Mouse (Mus musculus) lung, postnatal 0 days (tissue): ENCODE measurements around the gene Cdyl. TPM values are rescaled to one million over a fixed set of nuclear protein-coding genes. Genes with fewer than 3 reads are reported as not detected.
"Not testable (repeated sequence)": the region's sequence is repeated elsewhere in the genome, so short reads cannot be mapped to it uniquely, and the experiment has no call there.

Source experiments
- ATAC-seq: fragments of 200-750 bp; cut with Nextera tagmentation; 2 replicates; pipeline ENCODE4 v1.8.0; 2017; ENCODE audit warnings: moderate library complexity
- DNase-seq: peaks from one replicate; pipeline ENCODE4 v3.0.0-alpha.2; 2016; ENCODE audit warnings: low spot score
- H3K27ac ChIP-seq: fragments of 300-500 bp; sonication (generic); 2 replicates; pipeline ENCODE4 v1.5.1; 2014; ENCODE audit warnings: antibody characterized with exemption, mild to moderate bottlenecking, low read length, mixed read lengths
- H3K27me3 ChIP-seq: fragments of 300-500 bp; sonication (generic); replicated peaks from 2 replicates; pipeline ENCODE4 v1.6.1; 2014; ENCODE audit warnings: low read length, mixed read lengths; ENCODE audit not compliant: insufficient read depth
- H3K36me3 ChIP-seq: fragments of 300-500 bp; sonication (generic); 2 replicates; pipeline ENCODE4 v1.6.1; 2014; ENCODE audit warnings: low read length, mixed read lengths; ENCODE audit not compliant: insufficient read depth
- H3K4me1 ChIP-seq: fragments of 300-500 bp; sonication (generic); 2 replicates; pipeline ENCODE4 v1.6.1; 2014; ENCODE audit warnings: antibody characterized with exemption, low read depth, low read length, mixed read lengths; ENCODE audit not compliant: insufficient read depth
- H3K4me2 ChIP-seq: fragments of 300-500 bp; sonication (generic); replicated peaks from 2 replicates; pipeline ENCODE4 v1.6.1; 2014; ENCODE audit warnings: low read depth, mild to moderate bottlenecking, low read length, moderate library complexity, mixed read lengths
- H3K4me3 ChIP-seq: fragments of 300-500 bp; sonication (generic); 2 replicates; pipeline ENCODE4 v1.5.1; 2014; ENCODE audit warnings: low read depth, low read length
- H3K9ac ChIP-seq: fragments of 300-500 bp; sonication (generic); replicated peaks from 2 replicates; pipeline ENCODE4 v1.6.1; 2014; ENCODE audit warnings: low read depth, mild to moderate bottlenecking
- H3K9me3 ChIP-seq: fragments of 300-500 bp; sonication (generic); 2 replicates; pipeline ENCODE4 v1.6.1; 2016; ENCODE audit warnings: low read length, mixed read lengths
- CTCF ChIP-seq: IDR thresholded peaks from 2 replicates; pipeline ENCODE4 v1.5.1; 2016; ENCODE audit warnings: antibody characterized with exemption, mild to moderate bottlenecking
- EP300 ChIP-seq: IDR thresholded peaks from 2 replicates; pipeline ENCODE4 v1.6.1; 2016; ENCODE audit warnings: antibody characterized with exemption, mild to moderate bottlenecking, control low read depth
- WGBS: fragments of 180-500 bp; shearing (Covaris S2); extraction: QIAGEN DNeasy Blood & Tissue Kit; methylation state at CpG from one replicate; pipeline ENCODE4 v1.1.7; 2014; 5-methylcytosine and 5-hydroxymethylcytosine counted together
- polyA plus RNA-seq: library from polyadenylated mRNA; unstranded; fragments of >200 nt; fragmentation: Nextera tagmentation; extraction: Ambion mirVana; gene quantifications from 2 replicates; pipeline ENCODE4 v1.2.1, GENCODE M21; 2015

Cdyl gene
- polyA plus RNA-seq, 1 experiment from 2014 or later: 9.4 TPM

DNA sequence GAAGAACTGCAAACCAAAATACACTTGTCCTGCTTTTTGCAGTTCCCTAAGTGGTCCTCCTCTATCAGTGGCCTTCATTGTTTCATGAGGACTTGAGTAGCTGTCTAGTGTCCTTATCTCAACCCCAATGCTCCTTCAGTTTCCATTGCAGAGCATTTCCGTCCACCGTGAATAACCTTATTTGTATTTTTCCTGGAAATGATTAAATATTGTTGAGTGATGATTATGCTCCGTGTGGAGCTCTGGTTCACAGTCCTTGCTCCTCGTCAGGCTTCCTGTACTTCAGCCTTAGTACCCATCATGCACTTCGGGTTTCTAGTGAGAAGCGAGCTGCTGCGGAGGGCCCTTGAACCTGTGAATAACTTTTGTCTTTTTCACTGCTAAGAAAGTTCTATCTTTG, 176.0 kb downstream of the Cdyl start:
- H3K4me1 ChIP-seq: no peaks in the 10 kb centered on the region; the same call in 1 of the 2 replicates
- no peaks in the 10 kb centered on the region for H3K27me3 ChIP-seq
- H3K27ac ChIP-seq: no peak overlapping the region
- no peak overlapping the region for H3K4me3 ChIP-seq
- H3K9ac ChIP-seq: no peak overlapping the region
- ATAC-seq (peak; percentile 65), DNase-seq (peak; percentile 77)
- no peaks in the 10 kb centered on the region for H3K36me3 ChIP-seq
- TF ChIP-seq CTCF (no peak), EP300 (peak; percentile 40; the same call in 1 of the 2 replicates)
- WGBS: 55% methylated on average over 7 of the region's 7 CpGs
- no peaks in the 10 kb centered on the region for H3K9me3 ChIP-seq
- no peak overlapping the region for H3K4me2 ChIP-seq

DNA sequence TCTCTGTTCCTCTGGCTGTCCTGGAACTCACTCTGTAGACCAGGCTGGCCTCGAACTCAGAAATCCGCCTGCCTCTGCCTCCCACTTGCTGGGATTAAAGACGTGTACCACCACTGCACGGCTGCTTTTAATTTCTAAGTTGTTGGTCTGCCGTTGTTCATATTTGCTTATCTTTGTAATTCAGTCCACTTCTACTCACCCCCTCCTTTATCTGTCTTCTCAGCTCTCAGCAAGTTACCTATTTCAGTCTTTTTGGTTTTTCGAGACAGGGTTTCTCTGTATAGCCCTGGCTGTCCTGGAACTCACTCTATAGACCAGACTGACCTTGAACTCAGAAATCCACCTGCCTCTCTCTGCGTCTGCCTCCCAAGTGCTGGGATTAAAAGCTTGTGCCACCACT, 176.9 kb downstream of the Cdyl start:
- not testable (repeated sequence) for H3K9ac ChIP-seq, H3K36me3 ChIP-seq, ATAC-seq, H3K4me1 ChIP-seq, H3K27me3 ChIP-seq, H3K9me3 ChIP-seq, H3K4me2 ChIP-seq, DNase-seq, H3K27ac ChIP-seq, H3K4me3 ChIP-seq
- 86% methylated on average over 7 of the region's 7 CpGs for WGBS

DNA sequence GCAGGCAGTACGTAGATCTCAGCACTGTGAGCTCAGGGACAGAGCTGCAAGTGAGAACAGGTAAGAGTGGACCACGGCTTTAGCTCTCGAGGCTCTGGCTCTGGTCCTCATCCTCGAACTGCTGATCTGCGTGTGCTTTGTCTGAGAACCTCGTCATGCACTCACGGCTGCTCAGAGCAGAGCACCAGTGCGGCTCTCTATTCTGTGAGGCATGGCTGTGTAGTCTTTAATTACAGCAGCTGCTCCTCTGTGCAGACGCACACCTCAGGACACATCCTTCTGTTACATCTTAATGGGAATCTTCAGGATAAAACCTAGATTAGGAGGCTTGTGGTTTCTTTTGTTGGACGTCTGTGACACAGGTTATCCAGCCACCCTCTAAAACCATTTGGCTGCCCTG, 180.5 kb downstream of the Cdyl start:
- Histone ChIP-seq H3K36me3 (no peaks in the 10 kb centered on the region), H3K27ac (no peak overlapping the region), H3K4me2 (no peak overlapping the region), H3K27me3 (no peaks in the 10 kb centered on the region), H3K9ac (no peak overlapping the region), H3K4me1 (no peaks in the 10 kb centered on the region), H3K9me3 (no peaks in the 10 kb centered on the region), H3K4me3 (no peak overlapping the region)
- ATAC-seq (no peak), DNase-seq (no peak)
- WGBS: 81% methylated on average over 10 of the region's 10 CpGs
- no peak for TF ChIP-seq EP300
- TF ChIP-seq CTCF: no peak

DNA sequence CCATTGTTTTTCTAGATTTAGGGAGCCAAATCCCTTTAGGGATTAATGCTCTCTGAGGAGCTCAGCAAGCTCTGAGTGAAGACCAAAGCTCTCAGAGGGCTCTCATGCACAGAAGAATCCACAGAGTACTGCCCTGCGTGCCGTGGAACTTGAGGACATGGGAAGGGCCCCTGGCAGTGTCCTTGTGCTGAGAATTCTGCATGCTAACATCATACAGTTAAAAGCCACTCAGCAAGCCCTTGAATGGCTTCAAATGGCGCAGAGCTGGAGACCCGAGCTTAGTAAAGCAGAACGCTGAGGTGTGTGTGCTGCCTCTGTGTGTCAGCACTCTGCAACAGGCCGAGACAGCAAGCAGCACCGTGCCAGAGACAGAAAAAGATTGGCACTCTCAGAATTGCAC, 183.8 kb downstream of the Cdyl start:
- H3K4me3 ChIP-seq: no peak overlapping the region
- TF ChIP-seq CTCF (0 out of 2 replicates have a peak, but pooled peaks have one; percentile 11), EP300 (no peak)
- H3K27me3 ChIP-seq: no peaks in the 10 kb centered on the region
- H3K4me2 ChIP-seq: no peak overlapping the region
- DNase-seq (peak; percentile 46), ATAC-seq (peak; percentile 79)
- H3K4me1 ChIP-seq: peaks cover 1% of the 10 kb centered on the region; the same call in 1 of the 2 replicates
- no peak overlapping the region for H3K27ac ChIP-seq
- H3K9me3 ChIP-seq: no peaks in the 10 kb centered on the region
- H3K36me3 ChIP-seq: no peaks in the 10 kb centered on the region
- no peak overlapping the region for H3K9ac ChIP-seq
- 53% methylated on average over 7 of the region's 7 CpGs for WGBS

DNA sequence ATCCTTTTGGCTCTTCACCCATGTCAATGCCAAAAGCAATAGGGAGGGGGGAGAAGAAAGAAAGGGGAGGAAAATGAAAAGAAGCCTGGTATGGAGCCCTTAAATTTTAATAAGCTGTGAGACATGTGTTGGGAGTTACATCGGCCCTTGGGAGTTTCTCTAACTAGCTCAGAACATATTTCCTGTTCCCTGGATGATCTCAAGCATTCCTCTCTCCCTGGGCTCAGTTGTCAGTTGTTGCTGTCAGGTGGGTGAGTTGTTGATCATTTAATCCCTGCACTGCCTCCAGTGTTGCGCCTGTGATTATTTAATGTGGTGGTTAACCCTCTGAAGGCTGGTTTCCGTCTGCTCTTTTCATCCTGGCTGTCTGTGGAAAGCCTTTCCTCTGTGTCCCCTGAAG, 185.7 kb downstream of the Cdyl start:
- H3K9me3 ChIP-seq: no peaks in the 10 kb centered on the region
- no peak overlapping the region for H3K9ac ChIP-seq
- TF ChIP-seq EP300 (no peak), CTCF (no peak)
- H3K4me2 ChIP-seq: no peak overlapping the region
- H3K4me3 ChIP-seq: no peak overlapping the region
- no peak overlapping the region for H3K27ac ChIP-seq
- H3K4me1 ChIP-seq: peaks cover 5% of the 10 kb centered on the region; the same call in 1 of the 2 replicates
- DNase-seq: no peak
- no peaks in the 10 kb centered on the region for H3K36me3 ChIP-seq
- no peaks in the 10 kb centered on the region for H3K27me3 ChIP-seq
- 63% methylated on average over 3 of the region's 3 CpGs for WGBS
- no peak for ATAC-seq

DNA sequence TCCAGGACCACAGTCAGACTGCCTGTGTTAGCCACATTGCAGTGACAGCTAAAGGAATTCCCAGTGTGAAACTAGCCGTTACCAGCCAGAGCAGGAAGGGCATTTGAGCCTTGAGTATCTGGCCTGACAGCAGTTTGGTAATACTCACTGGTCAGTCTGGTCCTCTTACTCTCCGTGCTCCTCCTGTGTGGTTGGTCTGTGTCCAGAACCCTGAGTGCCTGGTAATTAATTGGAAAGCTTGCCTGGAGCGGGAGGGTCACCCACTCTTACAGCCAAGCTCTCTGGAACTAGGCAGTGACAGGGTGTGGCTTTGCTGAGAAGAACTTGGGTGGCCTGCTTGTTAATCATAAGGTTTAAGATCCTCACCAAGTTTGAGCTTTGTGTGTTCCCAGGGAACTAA, 189.1 kb downstream of the Cdyl start:
- Histone ChIP-seq H3K36me3 (no peaks in the 10 kb centered on the region), H3K27me3 (no peaks in the 10 kb centered on the region), H3K9me3 (no peaks in the 10 kb centered on the region), H3K4me2 (no peak overlapping the region), H3K4me1 (peaks cover 5% of the 10 kb centered on the region; the same call in 1 of the 2 replicates), H3K4me3 (no peak overlapping the region), H3K9ac (no peak overlapping the region), H3K27ac (no peak overlapping the region)
- ATAC-seq (peak; percentile 48), DNase-seq (peak; percentile 50)
- 34% methylated on average over 3 of the region's 3 CpGs for WGBS
- TF ChIP-seq EP300 (no peak), CTCF (no peak)

DNA sequence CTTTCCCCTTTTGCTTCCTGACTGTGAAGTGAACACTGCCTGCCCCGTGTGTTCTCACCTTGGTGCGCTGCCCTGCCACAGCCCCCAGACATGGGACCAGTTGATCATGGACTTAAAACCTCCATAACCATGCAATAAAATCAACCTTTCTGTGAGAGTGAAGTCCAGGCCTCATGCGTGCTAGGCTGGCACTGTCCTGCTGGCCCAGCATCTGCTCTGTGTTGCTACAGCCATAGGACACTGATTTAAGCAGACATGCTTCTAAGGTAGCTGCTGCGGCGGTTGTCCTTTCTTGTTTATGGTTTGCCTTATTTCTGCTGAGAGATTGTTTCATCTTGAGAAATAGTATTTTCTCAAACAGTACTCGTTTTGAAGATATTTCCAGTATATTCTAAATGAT, 191.9 kb downstream of the Cdyl start:
- no peak for DNase-seq
- Histone ChIP-seq H3K4me1 (peaks cover 5% of the 10 kb centered on the region; the same call in 1 of the 2 replicates), H3K27me3 (no peaks in the 10 kb centered on the region), H3K4me3 (no peak overlapping the region), H3K4me2 (no peak overlapping the region), H3K36me3 (no peaks in the 10 kb centered on the region), H3K27ac (no peak overlapping the region), H3K9me3 (no peaks in the 10 kb centered on the region), H3K9ac (no peak overlapping the region)
- 93% methylated on average over 6 of the region's 6 CpGs for WGBS
- no peak for ATAC-seq
- no peak for TF ChIP-seq EP300
- TF ChIP-seq CTCF: no peak
